Mouse (Mus musculus) CH12F3 (cell line): ENCODE results near the gene Arl13b.

Experiments used
- in situ Hi-C: fragments of 300-500 bp; cut with MboI; formaldehyde crosslinking; loops from 2 replicates; pipeline ENCODE4 v1.14.3; 2020; ENCODE audit warnings: low sequenced_read_pairs

The Arl13b gene

DNA sequence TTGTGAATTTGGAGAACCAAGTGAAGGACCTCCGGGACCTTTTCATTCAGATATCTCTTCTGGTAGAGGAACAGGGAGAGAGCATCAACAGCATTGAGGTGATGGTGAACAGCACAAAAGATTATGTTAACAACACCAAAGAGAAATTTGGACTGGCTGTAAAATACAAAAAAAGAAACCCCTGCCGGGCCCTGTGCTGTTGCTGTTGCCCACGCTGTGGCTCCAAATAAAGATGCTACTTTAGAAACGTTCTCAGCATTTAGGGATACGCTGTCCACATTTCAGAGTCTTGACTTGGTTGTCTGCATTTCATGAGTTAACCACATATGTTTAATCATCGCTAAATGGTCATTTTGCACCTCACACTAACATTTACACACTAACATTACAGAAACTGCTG lies 24.4 kb downstream of the Arl13b start:
- in situ Hi-C loops, result no loop called here

DNA sequence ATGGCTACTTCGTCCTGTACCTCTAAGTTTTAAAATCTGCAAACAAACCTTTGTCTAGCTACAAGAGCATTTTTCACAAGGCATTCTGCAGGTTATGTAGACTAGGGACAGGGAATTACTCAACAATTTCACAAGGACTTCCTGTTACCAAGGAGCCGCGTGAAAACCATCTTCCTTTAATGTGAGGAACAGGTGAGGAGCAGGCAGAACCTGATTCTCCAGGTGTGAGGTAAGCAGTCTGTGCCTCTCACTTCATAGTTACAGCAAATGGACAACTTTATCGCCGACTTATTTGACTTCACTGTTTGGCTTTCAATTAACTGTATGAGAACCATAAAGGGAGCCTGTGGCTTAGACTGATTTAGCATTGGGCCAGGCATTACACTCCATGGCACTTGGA lies 32.3 kb downstream of the Arl13b start, which contains the start of gene Stx19:
Gene Stx19 (plus strand): TSS at position 186 of the 400 bp plus-strand sequence.
- in situ Hi-C loops, result no loop called here

DNA sequence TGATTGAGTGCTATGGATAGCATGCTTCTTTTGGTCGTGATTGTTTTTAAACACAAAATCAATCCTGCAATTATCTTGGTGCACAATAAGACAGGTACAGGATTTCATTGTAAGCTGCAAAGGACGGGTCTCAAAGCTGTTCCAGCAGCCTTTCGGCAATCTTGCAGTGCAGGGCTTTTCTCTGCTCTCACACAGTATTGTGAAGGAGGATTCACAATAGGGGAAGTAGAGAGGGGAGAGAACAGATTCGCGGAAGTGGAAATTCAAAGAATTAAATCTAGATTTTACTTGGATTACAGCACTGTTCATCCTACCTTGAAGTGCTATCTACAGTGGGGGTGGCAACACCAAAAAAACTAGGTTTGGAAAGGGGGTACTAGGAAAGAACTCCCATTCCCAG lies 33.0 kb downstream of the Arl13b start:
- in situ Hi-C loops, result no loop called here

DNA sequence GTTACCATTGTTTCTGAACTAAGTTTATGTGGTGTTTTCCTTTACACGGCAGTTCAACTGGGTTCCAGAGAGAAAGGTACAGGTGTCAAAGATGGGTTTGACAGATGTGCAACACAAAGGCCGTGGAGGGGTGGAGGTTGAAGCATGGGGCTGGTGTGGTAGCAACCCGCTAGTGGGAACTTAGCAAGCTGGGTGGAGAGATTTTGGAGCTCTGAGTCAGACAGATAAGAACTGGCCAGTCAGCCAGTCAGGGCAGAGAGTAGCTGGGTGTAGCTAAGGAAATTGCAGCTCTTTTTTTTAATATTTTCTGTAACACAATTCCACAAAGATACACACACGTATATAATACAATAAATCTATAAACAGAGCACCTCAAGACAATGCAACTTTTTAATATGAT lies 36.0 kb downstream of the Arl13b start:
- in situ Hi-C loops, result no loop called here

DNA sequence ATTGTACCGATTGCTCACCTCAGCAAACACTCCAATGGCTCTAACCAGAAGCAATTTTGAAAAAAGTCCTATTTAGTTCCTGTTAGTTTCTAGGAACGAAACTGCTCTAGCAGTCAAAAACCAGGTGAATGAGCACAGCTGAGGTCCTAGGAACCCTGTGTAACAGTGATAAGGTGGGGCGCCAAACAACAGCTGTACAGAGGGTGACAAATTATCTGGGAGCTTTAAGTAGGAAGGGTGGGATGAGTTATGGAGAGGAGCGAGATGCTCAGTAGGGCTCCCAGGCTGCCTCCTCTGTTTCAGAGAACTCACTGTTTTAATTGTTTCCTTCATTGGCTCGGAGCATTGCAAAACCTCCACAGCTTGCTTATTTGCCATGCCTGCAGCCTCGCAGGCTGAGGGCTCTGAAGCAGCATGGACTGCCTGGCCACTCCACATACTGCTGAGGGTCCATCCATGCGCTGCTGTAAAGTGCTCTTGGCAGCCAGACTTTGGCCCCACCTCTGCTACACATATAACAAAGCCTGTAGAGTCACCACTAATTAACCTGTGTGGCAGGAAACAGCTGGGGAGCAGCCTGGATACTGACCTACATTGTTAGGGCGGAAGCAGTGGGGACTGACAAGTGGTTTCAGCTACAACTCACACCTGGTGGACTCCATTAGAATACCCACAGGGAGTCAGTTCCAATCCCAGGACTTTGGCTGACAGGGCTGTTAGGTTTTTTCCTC lies 39.4 kb downstream of the Arl13b start:
- in situ Hi-C loops, result no loop called here

DNA sequence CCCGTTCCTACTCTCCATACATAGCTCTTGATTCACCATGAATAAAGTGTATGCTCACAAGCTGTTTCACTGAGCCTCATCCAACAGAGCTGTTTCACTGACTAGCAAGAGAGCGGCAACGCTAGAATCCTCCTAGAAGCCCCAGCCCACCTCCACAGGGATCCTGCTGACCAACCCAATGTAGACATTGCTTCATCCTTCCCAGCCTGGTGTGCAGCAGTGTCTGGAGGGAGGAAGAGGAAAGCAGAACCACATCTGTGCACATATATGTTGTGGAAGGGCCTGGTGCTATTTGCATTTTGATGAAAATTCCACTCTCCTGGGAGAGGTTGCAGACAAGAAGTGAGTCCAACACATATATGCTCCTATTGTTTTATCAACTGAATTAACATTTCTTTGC lies 42.2 kb downstream of the Arl13b start:
- in situ Hi-C loops, result no loop called here

DNA sequence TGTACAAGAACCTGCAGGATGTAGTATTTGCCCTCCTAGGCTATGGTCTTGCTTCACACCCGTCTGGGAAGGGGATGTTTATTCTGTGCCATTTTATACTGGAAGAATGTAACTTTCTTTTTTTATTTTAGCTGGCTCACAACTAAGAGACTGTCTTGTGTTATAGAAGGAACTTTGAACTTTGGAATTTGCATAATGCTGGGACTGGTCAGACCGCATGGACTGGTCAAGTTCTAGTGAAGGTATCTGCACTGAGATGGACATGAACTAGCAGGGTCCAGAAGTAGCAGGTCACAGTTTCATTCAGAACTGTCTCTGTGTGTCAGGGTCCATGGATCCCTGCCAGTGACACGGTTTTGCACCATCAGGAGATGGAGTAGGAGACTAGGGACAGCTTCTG lies 47.0 kb downstream of the Arl13b start:
- in situ Hi-C loops, result no loop called here

DNA sequence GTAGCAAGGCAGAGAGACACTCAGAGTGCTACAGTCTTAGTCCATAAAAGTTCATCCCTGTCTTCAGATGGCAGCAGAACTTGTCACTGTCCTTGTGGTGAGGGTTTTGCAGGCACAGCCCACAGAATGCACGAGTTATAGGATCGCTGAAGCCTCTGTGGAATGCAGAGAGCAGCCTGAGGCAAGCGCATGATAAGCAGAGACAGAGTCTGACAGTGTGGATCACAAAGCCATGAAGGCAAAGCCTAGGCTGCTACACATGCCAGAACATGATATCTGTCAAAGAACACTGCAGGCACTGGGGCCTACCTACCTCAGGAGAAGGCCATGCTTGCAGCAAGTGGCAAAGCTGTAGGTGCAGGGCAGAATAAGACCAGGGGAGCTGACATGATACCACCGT lies 47.4 kb downstream of the Arl13b start:
- in situ Hi-C loops, result no loop called here

DNA sequence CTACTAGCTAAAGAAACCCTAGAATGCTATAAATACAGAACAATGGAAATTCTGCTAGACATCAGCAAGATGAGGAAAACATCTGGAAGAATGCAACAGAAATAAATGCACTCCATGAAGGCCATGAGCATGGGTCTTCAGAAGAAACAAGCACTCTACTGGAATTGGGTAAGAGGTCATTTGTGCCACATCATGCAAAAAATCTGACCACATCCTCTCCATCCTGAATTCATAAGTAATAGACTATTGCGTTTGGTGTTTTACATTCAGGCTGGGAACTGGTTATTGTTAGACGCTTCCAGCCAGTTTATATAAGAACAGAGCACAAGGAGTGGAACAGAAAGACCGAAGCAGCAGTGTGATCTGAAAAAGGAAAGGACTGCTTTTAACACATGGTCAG lies 48.0 kb downstream of the Arl13b start:
- in situ Hi-C loops, result no loop called here

DNA sequence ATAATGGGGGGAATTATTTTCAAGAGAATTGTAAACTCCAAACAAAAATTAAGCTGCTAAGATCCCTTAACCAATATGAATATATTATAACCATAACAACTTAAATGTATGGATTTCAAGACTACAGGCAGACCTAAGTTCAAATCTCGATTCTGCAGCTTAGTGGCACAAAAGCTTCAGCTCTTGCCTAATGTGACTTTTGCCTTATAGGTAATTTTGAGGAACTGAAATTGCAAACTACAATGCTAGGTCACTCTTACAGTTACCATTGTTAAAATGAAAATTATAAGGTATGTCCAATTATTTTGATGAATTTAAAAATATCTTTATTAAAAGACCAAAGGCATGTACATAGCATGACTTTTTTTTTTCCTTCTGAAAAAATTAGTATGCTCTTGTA lies 50.2 kb downstream of the Arl13b start:
- in situ Hi-C loops, result no loop called here

DNA sequence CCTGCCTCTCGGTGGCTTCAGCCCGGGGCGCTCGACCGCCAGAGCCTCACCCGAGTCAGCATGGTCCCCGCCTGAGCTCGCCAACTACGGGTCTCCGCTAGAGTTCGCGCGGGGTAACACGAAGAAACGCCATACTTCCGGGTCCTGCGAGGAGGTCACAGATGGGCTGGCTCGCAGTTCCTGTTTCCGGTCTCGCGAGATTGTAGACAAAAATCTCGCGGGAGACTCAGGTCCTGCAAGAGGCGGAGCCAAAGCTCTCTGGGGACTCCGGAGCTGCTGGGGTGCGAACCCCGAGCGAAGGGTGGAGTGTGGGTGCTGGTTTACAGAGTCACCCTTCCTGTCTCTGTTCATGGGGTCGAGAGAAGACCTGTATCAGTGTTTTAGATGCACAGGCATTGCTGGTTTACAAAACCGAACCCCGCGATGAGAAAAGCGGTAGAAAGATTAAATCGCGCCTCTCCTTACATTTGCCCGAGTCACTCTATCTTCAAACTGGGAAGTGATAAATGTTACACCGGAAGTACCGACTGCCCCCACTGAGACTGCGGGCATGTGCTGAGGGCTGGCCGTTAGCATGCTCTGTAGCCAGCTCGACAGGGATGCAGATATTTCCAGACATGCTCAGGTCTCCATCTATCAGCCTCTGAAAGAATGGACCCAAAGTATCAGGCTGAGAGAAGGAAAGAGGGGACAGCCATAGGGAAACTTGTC lies 60.1 kb downstream of the Arl13b start, which contains the start of gene Nsun3:
Gene Nsun3 (minus strand): TSS at position 198 of the 711 bp plus-strand sequence.
- in situ Hi-C loops, result no loop called here

DNA sequence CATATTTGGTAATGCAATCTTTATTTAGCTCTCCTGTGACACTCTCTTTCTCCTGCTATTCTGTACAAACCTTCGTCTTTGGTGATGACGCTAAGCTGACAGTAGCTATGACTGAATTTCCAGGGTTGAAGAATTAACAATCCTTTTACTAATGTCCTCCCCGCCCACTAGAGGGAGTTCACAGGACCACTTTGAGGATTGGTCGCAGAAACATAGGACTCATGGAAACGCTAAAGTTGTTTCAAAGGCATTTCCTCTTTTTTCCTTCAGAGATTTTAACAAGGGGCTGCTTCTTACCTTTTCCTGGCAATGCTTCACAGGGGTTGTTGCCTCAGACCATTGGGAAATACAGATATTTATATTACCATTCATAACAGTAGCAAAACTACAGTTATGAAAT lies 64.6 kb downstream of the Arl13b start:
- in situ Hi-C loops, result no loop called here

DNA sequence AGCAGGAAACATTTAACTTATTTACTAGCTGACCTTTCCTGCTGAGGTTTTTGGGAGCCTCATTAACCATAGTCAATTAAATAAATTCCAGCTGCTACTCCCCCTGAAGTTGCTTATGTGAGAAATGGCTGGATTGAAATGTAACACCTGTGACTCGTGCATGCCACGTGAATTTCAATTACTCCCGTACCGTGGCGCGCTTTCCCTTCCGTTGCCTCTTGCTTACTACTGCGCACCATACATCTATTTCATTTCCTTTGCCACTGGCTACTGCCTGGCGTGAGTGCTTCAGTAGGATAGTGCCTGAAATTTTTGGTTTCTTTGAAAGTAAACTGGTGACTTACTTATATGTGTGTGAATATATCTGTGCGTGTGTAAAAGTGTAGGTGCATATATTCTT lies 68.6 kb downstream of the Arl13b start:
- in situ Hi-C loops, result no loop called here

DNA sequence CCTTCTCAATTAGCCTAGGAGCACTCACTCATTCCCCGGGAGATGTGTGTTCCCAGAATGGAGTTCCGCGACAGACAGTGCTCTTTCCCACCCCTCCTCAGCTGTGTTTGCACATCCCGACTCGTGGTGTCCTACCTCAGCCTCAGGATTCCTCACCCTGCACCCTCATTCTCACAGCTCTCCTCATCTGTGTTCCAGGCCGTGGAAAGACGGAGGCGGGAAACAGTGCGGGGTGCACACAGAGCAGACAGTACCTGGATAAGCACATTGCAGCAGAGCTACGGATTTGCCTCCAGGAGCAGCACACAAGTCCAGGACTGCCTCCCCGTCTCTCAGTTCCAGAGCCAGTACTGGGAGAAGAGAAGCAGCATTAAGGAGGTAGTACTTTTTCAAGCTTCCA lies 70.8 kb downstream of the Arl13b start:
- in situ Hi-C loops, result no loop called here

DNA sequence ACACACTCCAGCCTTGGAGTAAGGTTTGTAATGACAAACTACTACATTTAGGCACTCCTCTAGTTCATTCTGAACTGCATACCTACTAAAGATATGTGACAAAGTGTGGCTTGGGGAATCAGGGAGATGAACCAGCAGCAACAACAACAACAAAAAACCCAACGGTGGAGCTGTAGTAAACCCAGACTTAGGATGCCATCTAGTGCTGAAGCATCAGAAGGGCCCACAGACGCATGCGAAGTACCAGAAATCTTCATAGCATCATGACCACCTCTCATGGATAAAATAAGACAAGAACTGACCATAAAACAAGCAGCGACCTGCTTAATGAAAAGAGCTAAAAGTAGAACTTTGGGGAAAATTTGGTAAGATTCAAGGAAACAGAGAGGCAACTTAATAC lies 73.4 kb downstream of the Arl13b start:
- in situ Hi-C loops, result no loop called here

DNA sequence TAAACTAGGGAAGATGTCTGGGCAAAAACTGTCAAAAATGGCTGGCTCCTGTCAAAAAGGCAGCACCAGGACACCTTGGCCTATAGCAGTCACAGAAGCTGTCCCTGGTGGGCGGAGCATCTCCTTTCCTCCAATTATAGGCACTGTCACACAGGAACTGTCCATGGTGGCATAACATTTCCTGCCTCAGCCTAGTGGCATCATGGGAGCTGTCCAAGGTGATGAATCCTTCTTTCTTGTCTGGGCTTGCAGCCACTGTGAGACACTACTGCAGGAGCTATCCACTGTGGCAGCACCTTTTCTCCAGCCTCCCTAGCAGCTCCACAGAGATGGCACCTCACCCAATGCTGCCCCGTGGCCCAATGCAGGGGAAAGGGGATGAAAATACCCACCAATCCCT lies 88.5 kb downstream of the Arl13b start:
- in situ Hi-C loops, result no loop called here

DNA sequence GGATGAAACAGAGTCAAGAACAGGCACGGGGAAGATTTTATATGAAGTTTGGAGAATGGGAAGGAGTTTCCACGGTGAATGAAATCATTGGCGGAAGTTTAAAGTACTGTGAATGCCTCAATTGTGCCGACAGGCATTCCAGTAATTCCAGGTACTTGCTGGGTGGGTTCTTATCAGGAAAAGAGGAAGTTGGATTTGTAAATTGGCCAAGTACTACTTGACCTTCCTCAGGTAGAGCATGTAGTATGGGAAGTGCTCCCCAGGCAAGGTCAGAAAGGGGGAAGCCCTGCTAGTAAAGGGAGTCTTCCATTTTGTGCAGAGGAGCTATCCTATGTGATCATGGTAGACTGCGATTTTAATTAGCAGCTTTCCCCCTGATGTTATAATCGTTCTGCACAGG lies 91.5 kb downstream of the Arl13b start:
- in situ Hi-C loops, result no loop called here

DNA sequence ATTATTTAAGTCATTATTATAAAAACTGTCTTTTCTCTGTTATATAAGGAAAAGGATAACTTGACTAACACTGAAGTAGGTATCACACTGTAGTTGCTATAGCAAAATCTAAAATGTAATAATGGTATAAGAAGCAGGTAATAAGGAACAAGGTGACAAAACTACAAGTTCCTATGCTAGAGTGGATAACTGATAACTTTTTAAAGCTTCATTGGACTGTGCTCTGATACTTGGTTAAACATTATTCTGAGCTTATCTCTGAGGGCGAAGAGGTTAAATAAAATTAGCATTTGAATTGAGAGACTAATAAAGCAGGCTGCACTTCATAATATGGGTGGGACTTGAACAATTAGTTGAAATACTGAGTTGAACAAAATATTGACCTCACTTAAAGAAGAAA lies 93.2 kb downstream of the Arl13b start:
- in situ Hi-C loops, result no loop called here

DNA sequence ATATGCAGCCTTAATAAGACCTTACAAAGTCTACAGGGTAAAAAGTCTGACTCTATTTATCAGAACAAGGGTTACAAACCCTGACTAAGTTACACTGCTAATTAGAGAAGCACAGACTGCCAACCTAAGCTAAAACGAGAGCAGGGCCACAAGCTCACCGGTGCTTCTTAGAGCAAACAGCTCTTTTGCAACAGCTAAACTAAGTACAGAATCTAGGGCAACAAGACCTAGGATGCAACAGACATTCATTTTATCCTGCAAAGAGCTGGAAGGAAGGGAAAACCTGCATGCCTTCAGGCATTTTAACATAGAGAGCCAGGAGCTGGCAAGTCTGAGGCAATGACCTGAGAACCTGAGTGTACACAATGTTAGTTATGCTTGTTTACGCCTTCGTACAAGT lies 93.8 kb downstream of the Arl13b start:
- in situ Hi-C loops, result no loop called here

DNA sequence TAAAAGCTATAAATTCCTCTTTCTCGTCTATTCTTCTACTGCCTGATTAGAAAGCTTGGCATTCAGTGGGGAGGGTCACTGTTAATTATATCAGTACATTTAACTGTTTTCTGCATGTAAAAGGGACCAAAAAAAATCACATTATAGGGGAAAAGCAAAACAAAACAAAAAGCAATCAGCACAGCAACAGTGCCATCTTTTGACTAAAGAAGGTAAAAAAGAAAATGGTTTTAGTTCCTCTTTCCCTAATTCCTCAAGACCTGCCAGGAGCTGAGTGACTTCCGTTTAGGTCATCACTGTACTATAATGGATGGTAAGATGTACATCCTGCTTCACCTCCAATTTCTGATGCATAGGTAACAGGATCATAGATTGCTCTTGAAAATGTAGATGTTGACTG lies 101.0 kb downstream of the Arl13b start:
- in situ Hi-C loops, result no loop called here
